Mouse (Mus musculus) intestine, postnatal 0 days (tissue): ENCODE data around the gene Hax1. TPM values are rescaled to one million over a fixed set of nuclear protein-coding genes. Genes with fewer than 3 reads are reported as not detected.

ENCODE experiments used
- ATAC-seq: fragments of 200-750 bp; cut with Nextera tagmentation; 2 replicates; pipeline ENCODE4 v1.8.0; 2017; ENCODE audit warnings: mild to moderate bottlenecking, moderate TSS enrichment, moderate library complexity
- H3K27ac ChIP-seq: fragments of 300-500 bp; sonication (generic); 2 replicates; pipeline ENCODE4 v1.5.1; 2014; ENCODE audit warnings: mild to moderate bottlenecking, low read depth, low read length, moderate library complexity
- H3K27me3 ChIP-seq: fragments of 300-500 bp; sonication (generic); replicated peaks from 2 replicates; pipeline ENCODE4 v1.6.1; 2014; ENCODE audit warnings: low read length, mixed read lengths; ENCODE audit not compliant: control insufficient read depth, insufficient read depth
- H3K36me3 ChIP-seq: fragments of 300-500 bp; sonication (generic); 2 replicates; pipeline ENCODE4 v1.6.1; 2014; ENCODE audit warnings: mild to moderate bottlenecking, moderate library complexity; ENCODE audit not compliant: control insufficient read depth, insufficient read depth
- H3K4me1 ChIP-seq: fragments of 300-500 bp; sonication (generic); replicated peaks from 2 replicates; pipeline ENCODE4 v1.6.1; 2014; ENCODE audit warnings: antibody characterized with exemption, low read length, mixed read lengths; ENCODE audit not compliant: control insufficient read depth, insufficient read depth
- H3K4me2 ChIP-seq: fragments of 300-500 bp; sonication (generic); replicated peaks from 2 replicates; pipeline ENCODE4 v1.6.1; 2014; ENCODE audit warnings: low read depth, mild to moderate bottlenecking, moderate library complexity
- H3K4me3 ChIP-seq: fragments of 300-500 bp; sonication (generic); 2 replicates; pipeline ENCODE4 v1.5.1; 2014; ENCODE audit warnings: low read depth, low read length
- H3K9ac ChIP-seq: fragments of 300-500 bp; sonication (generic); 2 replicates; pipeline ENCODE4 v1.6.1; 2014; ENCODE audit warnings: mild to moderate bottlenecking, low read depth, low read length
- H3K9me3 ChIP-seq: fragments of 300-500 bp; sonication (generic); 2 replicates; pipeline ENCODE4 v1.6.1; 2016; ENCODE audit warnings: mixed run types; ENCODE audit not compliant: control insufficient read depth
- CTCF ChIP-seq: sonication (generic); IDR thresholded peaks from 2 replicates; pipeline ENCODE4 v1.5.1; 2016; ENCODE audit warnings: low read depth, mild to moderate bottlenecking, control low read depth, antibody characterized with exemption, moderate library complexity
- WGBS: fragments of 180-500 bp; shearing (Covaris S2); extraction: QIAGEN DNeasy Blood & Tissue Kit; methylation state at CpG from one replicate; pipeline ENCODE4 v1.1.7; 2014; 5-methylcytosine and 5-hydroxymethylcytosine counted together
- polyA plus RNA-seq: library from polyadenylated mRNA; unstranded; fragments of >200 nt; fragmentation: Nextera tagmentation; extraction: Ambion mirVana; gene quantifications from 2 replicates; pipeline ENCODE4 v1.2.1, GENCODE M21; 2015

The Hax1 gene
- polyA plus RNA-seq: 64.0 and 65.1 TPM in 2 replicates

DNA sequence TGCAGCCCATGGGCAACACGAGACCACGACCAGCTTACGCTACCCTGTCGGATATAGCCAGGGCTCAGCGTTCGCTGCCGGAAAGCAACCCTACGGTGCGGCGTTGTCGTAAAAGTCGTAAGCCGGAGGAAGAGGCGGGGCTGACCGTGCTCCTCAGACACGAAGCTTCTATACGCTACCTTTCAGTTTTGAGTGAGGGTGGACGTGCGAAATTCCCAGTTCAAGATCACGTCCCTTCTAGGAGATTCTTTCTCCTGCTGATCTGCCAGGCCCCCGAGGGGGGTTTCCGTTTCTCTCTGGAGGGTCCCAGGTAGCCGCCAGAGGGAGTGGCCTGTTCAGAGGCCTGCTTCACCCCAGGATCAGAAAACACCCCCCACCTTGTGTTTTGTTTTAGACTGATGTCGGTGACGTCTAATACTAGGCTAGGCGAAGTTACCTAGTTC lies at the start of gene Hax1:
Gene Hax1 (minus strand): TSS at position 169 of the 443 bp plus-strand sequence.
- under 1% methylated on average over 26 of the region's 26 CpGs for WGBS
- peak; percentile 16; the same call in 1 of the 2 replicates for TF ChIP-seq CTCF
- ATAC-seq: peak; percentile 93
- Histone ChIP-seq H3K27ac (peak within 1 kb of the TSS; percentile 86), H3K9ac (peak within 1 kb of the TSS; percentile 59), H3K4me1 (no peaks in the 10 kb centered on the region), H3K9me3 (no peaks in the 10 kb centered on the region), H3K27me3 (no peaks in the 10 kb centered on the region), H3K4me3 (peak within 1 kb of the TSS; percentile 71), H3K4me2 (peak within 1 kb of the TSS; percentile 71), H3K36me3 (peaks cover 20% of the 10 kb centered on the region)

- H3K9me3 ChIP-seq: no peaks in the 10 kb centered on the region
- no peak overlapping the region for H3K27ac ChIP-seq
- WGBS: 91% methylated on average over 1 of the region's 1 CpGs
- no peak overlapping the region for H3K4me3 ChIP-seq
- TF ChIP-seq CTCF: no peak
- H3K9ac ChIP-seq: no peak overlapping the region
- H3K4me2 ChIP-seq: no peak overlapping the region
- no peaks in the 10 kb centered on the region for H3K27me3 ChIP-seq
- H3K4me1 ChIP-seq: no peaks in the 10 kb centered on the region
- peaks cover 59% of the 10 kb centered on the region for H3K36me3 ChIP-seq
- ATAC-seq: no peak
Measured at GRCm38 (mm10) chr3:90036263-90036662, 37.7 kb upstream of the Hax1 start.

GRCm38 (mm10) chr3:90034653-90035052 lies 36.1 kb upstream of the Hax1 start:
- Histone ChIP-seq H3K27me3 (no peaks in the 10 kb centered on the region), H3K4me1 (no peaks in the 10 kb centered on the region), H3K4me3 (no peak overlapping the region), H3K27ac (no peak overlapping the region), H3K9me3 (no peaks in the 10 kb centered on the region), H3K4me2 (no peak overlapping the region), H3K36me3 (peaks cover 69% of the 10 kb centered on the region), H3K9ac (no peak overlapping the region)
- WGBS: 97% methylated on average over 2 of the region's 2 CpGs
- no peak for TF ChIP-seq CTCF
- ATAC-seq: no peak

DNA sequence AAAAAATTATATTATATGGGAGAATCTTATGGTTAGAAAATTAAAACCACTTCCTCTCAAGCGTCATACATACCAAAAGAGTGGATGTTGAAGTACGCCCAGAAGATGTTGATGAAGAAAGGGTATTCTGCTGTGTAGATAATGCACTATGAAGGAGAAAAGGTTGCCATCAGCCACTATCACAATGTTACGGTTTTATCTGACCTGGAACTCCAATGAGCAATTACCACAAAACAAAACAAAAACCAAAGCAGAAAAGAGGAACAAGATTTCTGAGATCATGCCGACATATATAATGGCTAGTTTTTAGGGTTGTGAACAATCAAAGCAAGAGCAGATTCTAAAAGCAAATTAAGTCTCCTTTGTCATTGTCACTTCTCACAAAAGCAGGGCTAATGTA lies 18.0 kb upstream of the Hax1 start:
- Histone ChIP-seq H3K4me2 (no peak overlapping the region), H3K36me3 (peaks cover 87% of the 10 kb centered on the region), H3K27ac (no peak overlapping the region), H3K9me3 (no peaks in the 10 kb centered on the region), H3K27me3 (no peaks in the 10 kb centered on the region), H3K4me1 (no peaks in the 10 kb centered on the region), H3K4me3 (no peak overlapping the region), H3K9ac (no peak overlapping the region)
- TF ChIP-seq CTCF: no peak
- WGBS: 93% methylated on average over 4 of the region's 4 CpGs
- ATAC-seq: no peak

- 77% methylated on average over 2 of the region's 2 CpGs for whole genome bisulfite sequencing
- Histone ChIP-seq H3K27ac (no peak overlapping the region), H3K4me1 (no peaks in the 10 kb centered on the region), H3K4me2 (no peak overlapping the region), H3K4me3 (no peak overlapping the region), H3K27me3 (no peaks in the 10 kb centered on the region), H3K9me3 (no peaks in the 10 kb centered on the region), H3K36me3 (peaks cover 85% of the 10 kb centered on the region), H3K9ac (no peak overlapping the region)
- no peak for TF ChIP-seq CTCF
- no peak for ATAC-seq
Measured at GRCm38 (mm10) chr3:90010291-90010690, 11.7 kb upstream of the Hax1 start.

GRCm38 (mm10) chr3:90004091-90004796 lies 5.7 kb upstream of the Hax1 start:
- H3K9me3 ChIP-seq: no peaks in the 10 kb centered on the region
- peaks cover 52% of the 10 kb centered on the region for H3K36me3 ChIP-seq
- H3K4me2 ChIP-seq: no peak overlapping the region
- no peak overlapping the region for H3K27ac ChIP-seq
- no peak for TF ChIP-seq CTCF
- H3K4me1 ChIP-seq: no peaks in the 10 kb centered on the region
- H3K4me3 ChIP-seq: no peak overlapping the region
- 24% methylated on average over 3 of the region's 3 CpGs for WGBS
- H3K9ac ChIP-seq: no peak overlapping the region
- H3K27me3 ChIP-seq: no peaks in the 10 kb centered on the region
- ATAC-seq: no peak
